Mouse (Mus musculus): ENCODE measurements around the gene Slc10a7.

- TF ChIP-seq CTCF (IDR thresholded peaks at IDR 0.05; ENCODE audit: low read depth), result no peak
- TF ChIP-seq EP300 (IDR thresholded peaks at IDR 0.05; ENCODE audit: low read depth), result no peak
Measured at GRCm38 (mm10) chr8:78714880-78715279, 205.7 kb downstream of the Slc10a7 start.

Data from liver, embryonic 14.5 days (tissue).